Mouse (Mus musculus): ENCODE data around the gene Snap91.

Gene Snap91

DNA sequence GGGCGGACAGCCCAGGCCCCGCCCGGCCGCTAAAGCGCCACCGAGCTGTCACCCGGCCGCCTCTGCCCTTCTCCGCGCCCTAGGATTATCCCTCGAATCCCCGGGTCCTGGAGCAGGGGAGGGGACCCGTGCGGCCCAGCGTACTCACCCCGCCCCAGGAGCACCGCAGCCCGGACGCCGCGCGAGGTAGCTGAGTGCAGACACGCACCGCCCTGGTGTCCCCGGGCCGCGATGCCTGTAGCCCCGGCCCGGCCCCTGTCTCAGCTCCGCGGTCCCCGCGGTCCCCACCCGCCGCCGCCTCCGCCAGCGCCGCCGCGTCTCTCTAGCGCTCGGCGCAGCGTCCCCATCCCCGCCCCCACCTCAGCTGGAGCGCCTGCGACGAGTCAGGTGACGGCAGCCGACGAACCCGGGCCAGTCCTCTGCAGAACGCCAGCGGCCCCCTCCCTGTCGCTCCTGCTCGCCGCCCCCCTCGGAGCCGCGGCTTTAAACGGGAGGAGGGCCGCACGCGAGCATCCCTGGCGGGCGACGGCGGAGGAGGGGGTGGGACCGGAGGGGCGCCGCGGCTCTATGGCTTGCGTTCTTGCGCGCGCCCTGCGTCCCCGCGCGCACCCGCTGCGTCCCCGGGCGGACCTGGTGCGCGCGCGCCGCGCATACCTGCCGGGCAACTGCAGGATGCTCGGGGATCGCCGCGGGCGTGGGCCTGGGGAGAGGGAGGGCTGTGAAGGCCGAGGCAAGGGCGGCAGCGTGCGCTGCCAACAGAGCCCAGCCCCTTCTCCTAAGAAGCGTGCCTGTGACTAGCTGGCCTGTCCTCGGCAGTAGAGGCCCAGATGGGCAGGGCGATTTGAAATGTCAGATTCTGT is at the start of gene Snap91:
Gene Snap91, minus strand, starts transcription at position 542 of the 860 bp plus-strand sequence.
- no peak for DNase-seq (ENCODE audit: low spot score)

- DNase-seq (ENCODE audit: low spot score), result no peak
Observed at GRCm38 (mm10) chr9:86926519-86926918, 46.1 kb upstream of the Snap91 start.

- DNase-seq (ENCODE audit: low spot score), result no peak
Observed at GRCm38 (mm10) chr9:86925688-86926087, 45.2 kb upstream of the Snap91 start.

- DNase-seq (ENCODE audit: low spot score), result no peak
Observed at GRCm38 (mm10) chr9:86922430-86922829, 42.0 kb upstream of the Snap91 start.

GRCm38 (mm10) chr9:86916543-86916942 is 36.1 kb upstream of the Snap91 start:
- DNase-seq (ENCODE audit: low spot score), result no peak

GRCm38 (mm10) chr9:86899502-86900199 is 19.2 kb upstream of the Snap91 start:
- DNase-seq (ENCODE audit: low spot score), result no peak

- no peak for DNase-seq (ENCODE audit: low spot score)
Observed at GRCm38 (mm10) chr9:86879216-86880112, 990 bp downstream of the Snap91 start.

DNA sequence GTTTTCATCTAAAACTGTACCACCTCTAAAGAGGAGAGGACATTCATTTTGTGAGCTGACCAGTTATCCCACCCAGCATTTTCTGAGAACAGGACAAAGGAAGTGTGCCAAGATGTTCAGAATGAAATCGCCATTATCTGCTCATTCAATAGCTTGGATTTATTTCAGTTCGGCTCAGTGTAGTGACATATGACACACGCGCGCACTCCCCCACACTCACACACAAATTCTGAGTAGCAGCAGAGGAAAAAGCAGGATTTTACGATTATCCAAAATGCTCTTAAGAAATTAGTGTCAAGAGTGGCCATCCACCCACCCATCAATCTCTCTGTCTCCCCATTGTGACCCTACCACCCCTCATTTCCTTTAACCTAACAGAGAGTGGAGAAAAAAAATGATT is 1.7 kb downstream of the Snap91 start:
- DNase-seq (ENCODE audit: low spot score), result no peak

DNA sequence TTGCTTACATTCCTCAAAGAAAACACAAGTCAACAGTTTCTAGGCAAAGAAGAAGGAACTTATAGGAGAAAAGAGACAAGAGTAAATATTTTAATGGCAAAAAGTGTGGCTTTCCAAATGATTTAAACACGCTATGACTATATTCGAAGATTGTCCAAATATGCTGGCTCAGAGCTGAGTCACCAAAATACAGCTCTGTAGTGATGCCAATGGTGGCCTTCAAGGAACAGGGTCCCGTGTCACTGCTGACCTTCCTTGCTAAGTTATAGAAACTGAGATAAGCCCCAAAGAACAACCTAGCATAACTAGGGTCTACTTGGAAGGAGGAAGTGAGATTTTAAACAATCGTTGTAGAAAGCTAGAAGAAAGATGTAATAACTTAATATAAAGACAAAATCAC is 6.8 kb downstream of the Snap91 start:
- no peak for DNase-seq (ENCODE audit: low spot score)

- no peak for DNase-seq (ENCODE audit: low spot score)
Observed at GRCm38 (mm10) chr9:86869586-86870338, 10.7 kb downstream of the Snap91 start.

DNA sequence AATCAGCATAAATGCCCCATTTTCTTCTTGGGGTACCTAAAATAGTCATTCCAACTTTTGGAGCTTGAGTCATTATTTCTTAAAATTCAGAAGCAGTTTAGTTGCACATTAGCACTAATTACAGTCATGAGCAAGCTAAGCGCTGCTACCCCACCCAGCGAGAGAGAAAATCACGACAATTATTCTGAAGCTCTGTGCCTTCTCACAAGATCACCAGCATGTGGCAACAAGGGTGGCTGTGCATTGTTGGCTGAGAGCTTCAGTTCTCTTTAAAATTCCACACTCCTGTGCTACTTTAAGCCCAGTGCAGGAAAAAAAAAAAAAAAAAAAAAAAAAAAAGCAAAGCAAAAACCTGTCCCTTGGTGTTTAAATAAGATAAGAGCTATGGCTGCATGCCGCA is 22.4 kb downstream of the Snap91 start:
- no peak for DNase-seq (ENCODE audit: low spot score)

DNA sequence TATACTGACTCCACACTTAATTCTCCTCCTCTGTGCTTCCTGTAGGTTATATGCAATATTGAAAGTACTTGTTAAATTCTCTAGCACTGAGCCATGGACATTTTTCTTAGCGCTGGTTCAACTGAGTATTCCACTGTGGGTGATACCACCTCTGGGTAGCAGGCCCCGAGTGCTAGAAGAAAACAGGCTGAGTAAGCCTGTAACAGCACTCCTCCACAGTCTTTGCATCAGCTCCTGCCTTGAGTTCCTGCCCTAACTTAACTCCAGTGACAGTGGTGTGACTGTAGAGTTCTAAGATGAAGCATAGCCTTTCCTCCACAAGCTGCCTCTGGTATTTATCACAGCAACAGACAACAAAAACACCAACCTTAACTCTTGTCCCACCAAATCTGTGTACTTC is 22.8 kb downstream of the Snap91 start:
- no peak for DNase-seq (ENCODE audit: low spot score)

- DNase-seq (ENCODE audit: low spot score), result no peak
Observed at GRCm38 (mm10) chr9:86852861-86853260, 27.6 kb downstream of the Snap91 start.

- no peak for DNase-seq (ENCODE audit: low spot score)
Observed at GRCm38 (mm10) chr9:86851689-86852088, 28.8 kb downstream of the Snap91 start.

- no peak for DNase-seq (ENCODE audit: low spot score)
Observed at GRCm38 (mm10) chr9:86850452-86851207, 29.8 kb downstream of the Snap91 start.

GRCm38 (mm10) chr9:86843747-86844353 is 36.6 kb downstream of the Snap91 start:
- no peak for DNase-seq (ENCODE audit: low spot score)

- DNase-seq (ENCODE audit: low spot score), result no peak
Observed at GRCm38 (mm10) chr9:86829792-86830191, 50.7 kb downstream of the Snap91 start.

DNA sequence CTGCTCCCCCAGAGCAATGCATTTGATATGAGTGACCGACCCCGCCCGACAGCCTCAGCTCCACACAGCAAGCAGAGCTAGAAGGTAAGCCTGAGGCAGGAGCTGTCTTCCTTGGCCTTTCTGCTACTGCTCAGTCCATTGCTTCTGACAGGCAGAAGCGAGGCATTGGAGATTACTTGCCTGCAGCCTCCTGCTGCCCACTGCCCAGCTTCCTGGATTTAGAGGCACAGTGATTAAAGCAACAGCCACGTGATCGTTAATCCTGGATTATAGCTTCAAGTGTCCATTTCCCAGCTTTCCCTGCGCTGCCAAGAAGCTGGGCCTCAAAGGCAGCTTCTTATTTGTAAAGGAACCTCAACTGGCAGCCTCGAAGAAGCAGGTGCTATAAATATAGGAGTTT is 51.4 kb downstream of the Snap91 start:
- no peak for DNase-seq (ENCODE audit: low spot score)

DNA sequence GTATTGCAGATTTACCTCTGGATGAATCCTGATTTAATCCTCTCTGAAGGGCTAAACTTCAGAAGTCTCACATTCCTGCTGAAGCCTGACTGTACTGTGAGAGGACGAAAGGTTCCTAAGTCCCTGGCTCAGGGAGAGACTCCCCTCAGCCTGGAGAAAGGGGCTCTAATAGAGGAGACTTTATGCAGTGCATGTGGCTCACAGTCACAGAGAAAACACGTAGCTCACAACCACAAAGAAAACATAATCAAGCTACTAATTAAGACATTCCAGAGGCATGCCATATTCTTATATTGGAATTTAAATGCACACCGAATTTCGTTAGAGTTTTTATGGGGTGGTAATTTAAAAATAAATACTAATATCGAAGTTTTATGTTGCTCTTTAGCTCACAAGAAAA is 61.1 kb downstream of the Snap91 start:
- DNase-seq (ENCODE audit: low spot score), result no peak

GRCm38 (mm10) chr9:86817673-86818072 is 62.8 kb downstream of the Snap91 start:
- no peak for DNase-seq (ENCODE audit: low spot score)

All from lung, postnatal 25 days (tissue).